Mouse (Mus musculus): Measurements from ENCODE around the gene Il15ra.

- TF ChIP-seq CTCF (IDR thresholded peaks at IDR 0.05; ENCODE audit: insufficient read depth, low read depth, low read length): no peak
- no peak for TF ChIP-seq POLR2A (IDR thresholded peaks at IDR 0.05; ENCODE audit: insufficient read depth, low read depth, low read length)
Measured at GRCm38 (mm10) chr2:11699905-11700304, 5.2 kb upstream of the Il15ra start.
